17 mouse cellular contexts compared by ENCODE assay signal in the genomic region with DNA sequence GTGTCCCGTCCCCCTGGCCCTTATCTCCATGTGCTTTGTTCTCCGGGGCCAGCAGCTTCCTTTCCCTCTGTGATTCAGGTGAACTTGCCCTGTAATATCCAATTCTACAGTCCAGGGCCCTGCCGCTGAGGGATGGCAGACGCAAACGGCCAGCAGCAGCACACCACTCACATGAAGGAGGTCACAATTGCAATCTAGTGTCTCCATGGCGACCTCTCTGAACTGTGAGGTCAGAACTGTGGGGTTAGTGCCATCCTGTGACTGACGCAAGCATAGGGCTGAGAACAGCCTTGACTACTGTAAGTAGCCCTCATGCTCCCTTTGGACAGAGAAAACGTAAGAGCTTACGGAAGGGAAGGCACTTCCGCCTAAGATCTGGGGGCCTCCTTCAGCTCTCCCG.
"Had no signal": no experiment of that assay in that cellular context is flagged by ENCODE, and none has a peak within 500 bp of the region (broad histone marks: within the 10 kb centered on the region; RNA-seq: fewer than 3 reads in every experiment).

No protein-coding gene starts in this region.

- H3K36me3 ChIP-seq: midbrain, embryonic 10.5 days; midbrain, embryonic 12.5 days; neural tube, embryonic 13.5 days; neural tube, embryonic 15.5 days had no signal

- H3K27ac ChIP-seq: midbrain, embryonic 10.5 days; midbrain, embryonic 12.5 days; neural tube, embryonic 13.5 days; neural tube, embryonic 15.5 days had no signal

- H3K9ac ChIP-seq: lung, embryonic 14.5 days; midbrain, embryonic 12.5 days; neural tube, embryonic 13.5 days; neural tube, embryonic 15.5 days had no signal

- DNase-seq: lung, adult 18-20 months; lung, embryonic 14.5 days; lung, postnatal 10 days; lung, postnatal 4 days; midbrain, embryonic 14.5 days; retina, postnatal 1 day; right cerebral cortex, postnatal 25 days; right cerebral cortex, postnatal 4 days; spleen, adult 18-20 months; thymus, adult 18-20 months; thymus, postnatal 14 days; thymus, postnatal 36 days had no signal

- H3K4me1 ChIP-seq: midbrain, embryonic 12.5 days; neural tube, embryonic 13.5 days; neural tube, embryonic 15.5 days had no signal

- H3K4me3 ChIP-seq: midbrain, embryonic 10.5 days; midbrain, embryonic 12.5 days; myocyte; neural tube, embryonic 13.5 days; neural tube, embryonic 15.5 days had no signal

- H3K27me3 ChIP-seq: midbrain, embryonic 12.5 days; neural tube, embryonic 13.5 days; neural tube, embryonic 15.5 days had no signal

- H3K9me3 ChIP-seq: midbrain, embryonic 10.5 days; midbrain, embryonic 12.5 days; neural tube, embryonic 13.5 days; neural tube, embryonic 15.5 days had no signal
